Mouse (Mus musculus) cerebellum, adult 2 months (tissue): ENCODE measurements around the gene Ppp1r1a.

Source experiments
- CTCF ChIP-seq: fragments of 200-500 bp; IDR thresholded peaks from 2 replicates; pipeline ENCODE4 v1.5.1; 2011; ENCODE audit warnings: low read depth, mild to moderate bottlenecking, control low read depth, low read length, moderate library complexity, borderline replicate concordance; ENCODE audit not compliant: insufficient read depth
- POLR2A ChIP-seq: fragments of 200-500 bp; IDR thresholded peaks from 2 replicates; pipeline ENCODE4 v1.6.1; 2011; ENCODE audit warnings: low read length, control low read depth, borderline replicate concordance; ENCODE audit not compliant: insufficient read depth

- no peak for TF ChIP-seq POLR2A
- TF ChIP-seq CTCF = no peak
Observed at GRCm38 (mm10) chr15:103501186-103501585, 36.6 kb downstream of the Ppp1r1a start.
